Mouse (Mus musculus) spleen, adult 18-20 months (tissue): ENCODE data around the gene H2-DMa.

Experiments
- DNase-seq, 2 experiments: peaks; one replicate each; pipeline ENCODE4 v3.0.0; 2022; ENCODE audit warnings: mixed read lengths in 2 of 2

The H2-DMa gene

DNA sequence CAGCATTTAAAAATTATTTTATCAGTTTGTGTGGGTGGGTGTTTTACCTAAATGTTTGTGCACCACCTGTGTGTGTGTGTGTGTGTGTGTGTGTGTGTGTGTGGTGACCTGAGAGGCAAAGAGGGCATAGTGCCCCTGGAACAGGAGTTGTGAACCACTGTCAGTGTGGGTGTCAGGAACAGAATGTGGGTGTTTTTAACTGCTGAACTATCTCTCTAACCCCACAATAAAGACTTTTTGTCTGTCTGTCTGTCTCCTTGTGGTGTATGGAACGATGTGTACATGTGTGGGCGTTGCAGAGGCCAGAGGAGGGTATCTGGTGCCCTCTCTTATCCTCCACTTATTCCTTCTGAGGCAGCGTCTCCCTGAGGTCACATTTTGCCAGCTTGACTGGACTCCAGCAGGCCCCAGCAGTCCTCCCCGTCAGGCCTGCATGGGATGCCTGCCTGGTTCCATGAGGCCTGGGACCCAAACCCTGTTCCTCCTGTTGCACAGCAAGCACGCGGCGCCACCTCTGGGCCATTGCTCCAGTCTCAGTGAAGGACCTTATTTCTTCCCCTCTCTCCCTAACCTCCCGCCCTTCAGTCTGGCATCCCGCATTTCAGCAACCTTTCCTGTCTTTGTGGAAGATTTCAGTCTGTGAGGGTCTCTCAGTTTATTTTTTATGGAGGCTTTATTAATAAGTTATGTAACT is 45.0 kb downstream of the H2-DMa start:
- peak; percentile 56 to 67 for DNase-seq

DNA sequence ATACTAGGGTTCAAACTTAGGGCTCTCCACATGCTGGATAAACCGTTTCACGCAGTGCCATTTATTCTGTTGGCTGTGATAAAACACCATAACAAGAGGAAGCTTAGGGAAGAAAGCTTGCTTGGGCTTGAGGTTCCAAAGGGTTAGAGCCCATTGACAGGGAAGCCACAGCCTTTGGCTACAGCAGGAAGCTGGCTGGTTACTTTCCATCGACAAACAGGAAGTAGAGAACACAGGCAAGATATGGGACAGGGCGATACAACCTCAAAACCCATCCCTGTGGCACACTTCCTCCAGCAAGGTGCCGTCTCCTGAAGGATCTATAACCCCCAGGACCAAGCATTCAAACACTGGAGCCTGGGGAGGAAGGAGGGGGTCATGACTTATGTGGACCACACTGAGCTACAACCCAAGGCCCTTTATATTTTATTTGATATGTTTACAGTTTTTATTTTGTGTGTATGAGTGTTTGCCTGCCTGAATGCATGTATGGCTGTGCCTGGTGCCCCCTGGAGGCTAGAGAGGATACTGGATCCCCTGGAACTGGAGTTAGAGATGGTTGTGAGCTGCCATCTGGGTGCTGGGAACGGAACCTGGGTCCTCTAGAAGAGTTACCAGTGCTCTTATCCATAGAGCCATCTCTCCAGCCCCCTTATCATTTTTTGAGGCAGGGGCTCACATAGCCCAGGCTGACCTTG is 45.8 kb downstream of the H2-DMa start:
- DNase-seq: no peak

DNA sequence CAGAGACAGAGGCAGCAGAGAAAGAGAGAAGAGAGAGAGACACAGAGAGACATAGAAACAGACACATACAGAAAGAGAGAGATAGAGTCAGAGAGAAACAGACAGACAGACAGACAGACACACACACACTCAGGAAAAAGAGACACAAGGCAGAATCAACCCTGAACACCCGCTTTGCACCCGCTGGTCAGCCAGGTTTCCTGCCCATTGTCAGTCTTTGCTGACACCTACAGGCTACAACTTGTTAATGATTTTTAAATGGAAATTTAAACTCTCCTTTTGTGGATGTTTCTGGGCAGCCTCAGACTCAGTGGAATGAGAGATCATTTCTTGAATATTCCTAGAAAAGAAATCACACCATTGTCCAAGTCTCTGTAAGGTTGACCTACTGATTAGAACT is 49.9 kb downstream of the H2-DMa start:
- DNase-seq: no peak

DNA sequence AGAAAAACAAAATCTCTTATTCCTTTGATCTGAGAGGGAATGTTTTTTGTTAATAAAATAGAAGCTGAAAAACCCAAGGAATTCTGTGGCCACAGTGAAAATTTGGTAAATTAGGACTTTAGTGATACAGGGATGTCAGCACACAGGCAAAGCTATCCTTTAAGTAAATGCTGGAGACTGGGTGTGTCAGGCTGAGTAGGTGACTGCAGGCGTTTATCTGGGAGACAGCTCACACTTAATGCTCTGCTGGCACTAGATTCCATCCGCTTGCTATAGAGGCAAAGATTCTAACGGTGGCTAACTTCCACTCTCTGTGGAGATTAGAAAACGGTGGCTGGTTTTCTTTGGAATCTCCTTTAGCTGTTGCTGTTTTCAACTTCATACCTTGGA is 51.1 kb downstream of the H2-DMa start:
- DNase-seq: no peak

GRCm38 (mm10) chr17:34170877-34171498 is 51.6 kb downstream of the H2-DMa start:
- peak; percentile 80 to 83 for DNase-seq

DNA sequence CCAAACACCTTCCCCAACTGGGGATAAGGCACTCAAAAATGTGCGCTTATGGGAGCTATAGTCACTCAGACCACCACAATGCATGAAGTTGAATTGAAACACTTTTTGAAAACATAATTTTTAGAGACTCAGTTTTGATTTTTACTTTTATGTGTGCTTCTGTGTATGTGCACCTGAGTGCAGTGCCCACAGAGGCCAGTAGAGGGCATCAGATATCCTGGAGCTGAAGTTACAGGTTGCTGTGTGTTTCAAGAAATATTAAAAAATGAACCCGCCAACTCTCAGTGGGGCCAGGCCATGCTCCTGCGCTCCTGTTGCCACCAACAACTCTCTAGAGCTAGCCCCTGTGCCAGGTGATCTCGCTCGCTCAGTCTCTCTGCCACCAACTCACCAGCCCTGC is 53.2 kb downstream of the H2-DMa start:
- DNase-seq: no peak

- peak in 1 of 2 experiments; percentile 30 for DNase-seq
Observed at GRCm38 (mm10) chr17:34174075-34174474, 54.7 kb downstream of the H2-DMa start.

DNA sequence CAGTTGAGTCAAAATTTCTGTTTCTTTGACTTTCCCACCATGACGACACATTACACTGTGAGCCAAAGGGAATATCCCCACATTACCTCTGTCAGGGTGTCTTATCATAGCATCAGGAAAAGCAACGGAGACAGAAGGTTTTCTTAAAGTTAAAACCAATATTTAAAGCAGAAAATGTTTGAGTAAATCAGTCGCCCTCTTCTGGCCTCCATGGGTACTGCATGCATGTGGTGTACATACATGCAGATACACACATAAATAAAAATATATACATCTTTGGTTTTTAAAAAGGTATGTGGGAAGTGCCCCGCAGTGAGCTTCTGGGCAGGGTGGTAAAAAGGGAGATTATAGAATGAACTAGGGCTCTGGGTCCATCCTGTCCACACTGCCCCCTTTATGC is 57.8 kb downstream of the H2-DMa start:
- no peak for DNase-seq

- no peak for DNase-seq
Observed at GRCm38 (mm10) chr17:34179019-34179418, 59.7 kb downstream of the H2-DMa start.

- no peak for DNase-seq
Observed at GRCm38 (mm10) chr17:34179913-34180859, 60.8 kb downstream of the H2-DMa start.

- DNase-seq: peak in 1 of 2 experiments; percentile 1
Observed at GRCm38 (mm10) chr17:34183564-34184219, 64.4 kb downstream of the H2-DMa start.

GRCm38 (mm10) chr17:34185526-34185925 is 66.2 kb downstream of the H2-DMa start:
- no peak for DNase-seq

- DNase-seq: no peak
Observed at GRCm38 (mm10) chr17:34186885-34187260, 67.5 kb downstream of the H2-DMa start.

GRCm38 (mm10) chr17:34187261-34187916 is 68.0 kb downstream of the H2-DMa start, which contains the start of the genes Tap1 and Psmb9:
Gene Tap1 (plus strand): TSS chr17:34187553.
Gene Psmb9 (minus strand): TSS chr17:34187764.
- DNase-seq: peak; percentile 98 to 100

DNA sequence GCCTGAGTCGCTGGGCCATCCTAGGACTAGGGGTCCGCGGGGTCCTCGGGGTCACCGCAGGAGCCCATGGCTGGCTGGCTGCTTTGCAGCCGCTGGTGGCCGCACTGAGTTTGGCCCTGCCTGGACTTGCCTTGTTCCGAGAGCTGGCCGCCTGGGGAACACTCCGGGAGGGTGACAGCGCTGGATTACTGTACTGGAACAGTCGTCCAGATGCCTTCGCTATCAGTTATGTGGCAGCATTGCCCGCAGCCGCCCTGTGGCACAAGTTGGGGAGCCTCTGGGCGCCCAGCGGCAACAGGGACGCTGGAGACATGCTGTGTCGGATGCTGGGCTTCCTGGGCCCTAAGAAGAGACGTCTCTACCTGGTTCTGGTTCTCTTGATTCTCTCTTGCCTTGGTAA is 68.7 kb downstream of the H2-DMa start:
- peak in 1 of 2 experiments; percentile 47 for DNase-seq
